Mouse (Mus musculus) adrenal gland, postnatal 36 days (tissue): ENCODE measurements around the gene Ifi203. TPM values are rescaled to one million over a fixed set of nuclear protein-coding genes. Genes with fewer than 3 reads are reported as not detected.
"Not testable (repeated sequence)": the region's sequence is repeated elsewhere in the genome, so short reads cannot be mapped to it uniquely, and the experiment has no call there.

Experiments used
- DNase-seq, 2 experiments: peaks; one replicate each; pipeline ENCODE4 v3.0.0; 2021; ENCODE audit warnings: mixed read lengths in 1 of 2
- long read RNA-seq, 2 experiments: library from polyadenylated mRNA; stranded (forward); transcript quantifications; one replicate each; pipeline ENCODE4 v2.0.0; 2021; ENCODE audit warnings: borderline sequencing depth in 2 of 2
- total RNA-seq, 2 experiments: library from RNA; stranded (reverse); gene quantifications; 2 replicates each; pipeline ENCODE4 v1.2.3; 2021

The Ifi203 gene
- 10 to 100 TPM in 1 of 2 experiments, 1 to 10 TPM in 1; 9.3 to 16.7 TPM for total RNA-seq
- long read RNA-seq, experiment 1, partial matches to known transcripts = 1 of 1 reads
- long read RNA-seq, experiment 1, other reads (novel, unspliced or antisense) = 0 of 1 reads
- long read RNA-seq, experiment 2 = 0 reads

DNA sequence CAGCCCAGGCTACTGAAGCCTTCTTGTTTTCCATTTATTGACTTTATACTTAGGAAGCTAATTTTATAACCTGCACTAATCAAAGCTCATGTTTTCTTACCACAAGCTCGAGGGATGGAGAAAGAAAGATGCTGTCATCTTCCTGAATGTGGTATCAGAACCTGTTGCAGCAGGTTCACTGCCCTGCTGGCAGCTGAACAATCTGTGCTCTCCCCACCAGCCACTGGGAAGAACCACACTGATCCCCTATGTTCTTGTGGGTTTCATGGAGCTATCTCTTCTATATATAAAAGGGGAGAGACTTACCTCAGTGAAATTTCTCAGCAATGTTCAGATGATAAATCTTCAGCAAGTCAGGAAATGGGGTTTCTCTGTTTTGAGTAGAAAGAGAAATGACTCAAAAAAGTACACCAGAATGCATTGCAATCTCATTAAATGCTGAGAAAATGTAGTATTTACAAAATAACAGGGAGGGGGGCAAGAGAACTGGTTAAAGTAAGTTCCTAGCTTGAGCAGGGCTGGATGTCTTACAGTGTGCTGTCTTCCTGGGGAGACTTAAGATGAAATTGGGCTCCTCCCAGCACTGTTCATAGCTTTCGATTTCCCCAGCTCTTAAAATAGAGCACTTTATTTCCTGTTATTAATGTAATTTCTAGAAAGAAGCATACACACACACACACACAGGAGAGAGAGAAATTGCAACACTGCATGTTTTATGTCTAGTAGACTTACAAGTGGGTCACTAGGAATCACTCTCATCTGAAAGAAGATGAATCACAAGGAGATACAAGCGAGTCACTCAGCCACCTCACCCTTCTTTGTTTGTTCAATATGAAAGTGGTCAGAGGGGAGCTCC is at the start of gene Ifi203, which contains the start of gene Mndal:
Gene Ifi203 (minus strand): TSS at position 749 of the 856 bp plus-strand sequence.
Gene Mndal (minus strand): TSS at position 568 of the 856 bp plus-strand sequence.
- not testable (repeated sequence) for DNase-seq

- not testable (repeated sequence) for DNase-seq
Observed at GRCm38 (mm10) chr1:173982694-173983305, 40.3 kb upstream of the Ifi203 start, which contains the start of gene Ifi202b. Ifi202b (minus strand) TSS chr1:173982744.

GRCm38 (mm10) chr1:173981038-173981437 is 38.6 kb upstream of the Ifi203 start:
- not testable (repeated sequence) for DNase-seq

DNA sequence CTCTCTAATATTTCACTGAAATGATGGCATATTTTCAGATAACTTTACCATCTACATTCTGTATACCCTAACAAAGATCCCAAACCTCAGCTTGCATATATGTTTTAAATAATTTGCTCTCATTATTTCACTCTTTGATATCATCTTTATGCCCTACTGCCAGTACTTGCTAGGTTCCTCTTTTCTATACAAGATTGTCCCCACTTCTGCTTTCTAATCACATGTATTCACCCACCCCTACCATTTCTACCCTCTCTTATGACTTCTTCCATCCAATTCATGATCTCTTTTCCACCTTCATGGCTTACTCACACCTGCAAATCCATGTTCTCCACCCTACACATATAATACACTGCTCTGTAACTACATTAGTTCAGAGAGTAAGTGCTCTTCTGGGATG is 35.1 kb upstream of the Ifi203 start:
- no peak for DNase-seq

GRCm38 (mm10) chr1:173973111-173973510 is 30.6 kb upstream of the Ifi203 start:
- DNase-seq = no peak

DNA sequence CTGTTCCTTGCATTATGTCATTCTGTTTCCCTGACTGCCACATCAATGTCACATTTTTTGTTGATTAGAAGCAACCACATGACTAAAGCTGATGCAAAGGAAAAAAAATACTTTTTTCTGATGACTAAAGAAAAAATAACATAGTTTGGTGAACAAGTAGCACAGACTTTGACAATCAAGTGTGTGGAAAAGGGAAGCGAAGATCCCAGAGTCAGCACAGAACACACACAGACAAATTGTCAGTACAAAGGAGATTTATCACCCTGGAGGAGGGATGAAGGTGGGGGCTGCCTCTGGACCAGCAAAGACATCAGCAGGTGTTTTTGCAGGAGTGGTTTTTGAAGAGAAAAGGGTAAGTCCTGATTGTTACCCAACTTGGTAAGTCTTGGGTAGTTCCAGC is 19.0 kb upstream of the Ifi203 start:
- DNase-seq = not testable (repeated sequence)

DNA sequence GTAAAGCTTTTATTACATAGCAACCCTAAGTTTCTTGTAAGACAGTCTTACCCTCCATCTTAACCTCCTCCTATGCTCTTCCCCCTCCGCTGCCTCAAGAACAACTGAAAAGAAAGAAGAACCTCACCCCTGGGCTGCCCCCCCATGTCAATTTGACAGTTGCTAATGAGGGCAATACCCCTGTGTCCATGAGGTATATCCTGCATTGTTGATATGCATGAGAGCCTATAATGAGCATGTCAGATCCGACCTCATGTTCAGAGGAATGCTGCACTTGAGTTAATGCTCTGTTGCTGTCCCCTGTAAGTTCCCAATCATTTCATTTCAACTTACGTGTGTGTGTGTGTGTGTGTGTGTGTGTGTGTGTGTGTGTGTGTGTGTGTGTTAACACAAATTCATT is 17.5 kb upstream of the Ifi203 start:
- not testable (repeated sequence) for DNase-seq

GRCm38 (mm10) chr1:173955839-173956527 is 13.5 kb upstream of the Ifi203 start:
- not testable (repeated sequence) for DNase-seq

- DNase-seq = no peak
Observed at GRCm38 (mm10) chr1:173955071-173955796, 12.8 kb upstream of the Ifi203 start.

DNA sequence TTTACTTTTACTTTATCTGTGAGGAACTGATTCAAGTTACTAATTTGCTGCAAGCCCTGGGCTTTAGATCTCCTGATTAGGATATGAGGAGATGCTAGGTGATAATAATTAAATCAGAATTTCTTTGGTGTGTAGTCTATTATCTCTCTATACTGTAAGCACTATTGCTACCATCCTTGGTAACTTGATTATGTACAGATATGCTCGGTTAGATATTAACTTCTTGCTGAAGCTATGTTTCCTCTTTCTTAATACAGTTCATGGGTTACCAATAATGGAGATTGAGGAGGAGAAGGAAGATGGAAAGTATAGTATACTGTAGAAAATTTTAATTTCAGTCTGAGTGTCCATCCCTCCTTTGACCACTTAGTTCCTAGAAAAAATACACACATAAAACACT is 11.1 kb upstream of the Ifi203 start:
- no peak for DNase-seq

- DNase-seq = not testable (repeated sequence)
Observed at GRCm38 (mm10) chr1:173949044-173949443, 6.6 kb upstream of the Ifi203 start.

- DNase-seq = not testable (repeated sequence)
Observed at GRCm38 (mm10) chr1:173942780-173943066, 251 bp upstream of the Ifi203 start.

DNA sequence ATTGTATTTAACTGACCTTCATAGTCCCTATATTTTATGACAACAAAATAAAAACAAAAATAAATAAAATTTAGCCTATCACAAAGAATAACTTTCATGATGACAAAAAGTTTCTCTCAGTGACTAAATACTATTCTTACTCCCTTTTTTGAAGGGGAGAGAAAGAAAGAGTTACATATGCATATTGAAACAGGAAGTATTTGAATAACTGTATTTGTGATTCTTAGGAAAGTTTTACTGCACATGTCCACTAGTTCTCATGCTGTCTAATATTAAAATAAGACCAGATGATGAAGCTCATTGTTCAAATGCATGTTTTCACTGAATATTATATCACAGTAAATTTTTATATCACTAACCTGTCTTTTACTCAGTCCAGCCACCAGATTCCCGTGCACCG is 950 bp downstream of the Ifi203 start:
- DNase-seq = not testable (repeated sequence)

- not testable (repeated sequence) for DNase-seq
Observed at GRCm38 (mm10) chr1:173919279-173919678, 23.2 kb downstream of the Ifi203 start.

DNA sequence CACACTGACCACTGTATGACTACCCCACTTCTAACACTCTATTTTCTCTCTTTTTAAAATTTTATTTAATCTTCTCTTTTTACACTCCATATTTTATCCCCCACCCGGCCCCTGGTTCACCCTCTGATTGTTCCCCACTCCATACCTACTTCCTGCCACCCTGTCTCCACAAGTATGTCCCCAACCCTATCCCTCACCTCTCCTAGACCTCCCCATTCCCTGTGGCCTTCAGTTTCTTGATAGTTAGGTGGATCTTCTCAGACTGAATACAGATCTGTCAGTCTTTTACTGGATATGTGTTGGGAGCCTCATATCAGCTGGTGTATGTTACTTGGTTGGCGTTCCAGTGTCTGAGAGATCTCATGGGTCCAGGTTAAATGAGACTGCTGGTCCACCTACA is 27.9 kb downstream of the Ifi203 start:
- no peak for DNase-seq

DNA sequence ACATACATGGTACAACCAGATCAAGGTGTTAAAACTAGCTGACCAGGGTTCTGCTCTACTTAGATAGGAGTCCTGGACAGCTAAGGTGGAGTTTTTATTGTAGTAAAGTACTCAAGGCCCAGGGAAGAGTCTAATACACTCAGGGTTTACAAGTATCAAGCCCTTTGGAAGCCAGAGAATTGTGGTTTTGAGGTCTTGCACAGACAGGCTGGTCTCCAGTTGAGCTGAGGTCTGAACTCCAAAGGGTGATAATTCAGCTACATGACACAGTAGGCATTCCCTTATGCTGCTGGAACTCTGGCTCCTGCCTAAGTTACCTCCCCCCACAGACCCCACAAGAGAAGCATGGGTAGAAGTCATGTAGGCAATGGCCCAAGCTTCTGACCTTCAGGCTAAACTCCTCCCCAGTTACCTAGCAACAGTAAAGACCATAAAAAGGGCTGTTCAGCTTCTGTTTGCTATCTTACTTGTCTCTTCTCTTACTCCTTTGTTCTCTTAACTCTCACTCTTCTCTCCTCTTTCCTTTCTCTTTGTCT is 29.1 kb downstream of the Ifi203 start:
- not testable (repeated sequence) for DNase-seq

DNA sequence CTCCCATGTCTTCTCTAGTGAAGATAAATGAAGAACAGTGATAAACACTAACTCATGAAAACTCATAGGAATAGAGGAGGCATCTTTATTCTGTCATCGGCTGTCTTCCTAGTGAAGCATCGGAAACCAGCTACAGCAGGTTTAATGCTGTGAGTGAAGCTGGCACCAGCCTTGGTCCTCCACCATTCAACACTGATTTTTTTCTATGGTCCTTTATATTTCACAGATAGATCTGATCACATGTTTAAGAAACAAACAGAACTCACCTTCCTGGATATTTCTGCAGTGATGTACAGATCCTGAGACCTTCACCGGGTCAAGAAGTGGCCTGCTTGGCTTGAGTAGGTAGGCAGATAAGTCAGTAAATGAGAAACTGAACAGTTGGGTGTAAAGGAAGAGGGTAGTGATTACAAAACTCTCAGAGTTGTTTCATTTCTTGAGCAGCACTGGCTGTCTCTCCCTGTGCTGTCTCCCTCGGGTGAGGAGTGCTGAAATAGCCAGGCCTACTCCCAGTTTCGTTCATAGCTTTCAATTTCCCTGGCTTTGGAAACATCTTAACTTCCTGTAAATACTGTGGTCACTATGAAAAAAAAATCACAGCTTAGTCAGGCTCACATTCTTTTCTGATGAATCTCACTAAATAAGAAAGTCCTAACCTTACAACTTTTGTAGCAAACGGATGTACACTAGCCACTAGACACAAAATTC is 29.8 kb downstream of the Ifi203 start, which contains the start of gene Ifi211:
Gene Ifi211 (minus strand): TSS at position 499 of the 708 bp plus-strand sequence.
- DNase-seq = peak; percentile 0 to 10

- no peak for DNase-seq
Observed at GRCm38 (mm10) chr1:173911808-173912464, 30.5 kb downstream of the Ifi203 start.

DNA sequence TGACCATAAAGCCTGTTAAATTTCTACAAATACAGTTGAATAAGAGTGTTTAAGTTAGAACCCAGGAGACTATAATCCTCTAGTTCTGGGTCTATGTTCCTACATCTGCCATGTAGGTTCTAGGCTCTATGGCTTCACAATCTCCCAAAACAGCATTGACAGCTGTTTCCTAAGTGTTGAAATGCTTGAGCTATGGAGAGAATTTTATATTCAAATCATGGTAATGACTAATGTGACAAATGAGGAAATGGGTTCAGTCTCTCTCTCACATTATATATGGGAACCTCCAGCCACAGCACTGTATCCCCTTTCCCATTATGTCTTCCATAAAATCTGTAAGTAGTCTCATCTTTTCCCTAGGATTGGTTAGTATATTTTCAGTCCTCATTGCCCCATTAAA is 34.1 kb downstream of the Ifi203 start:
- not testable (repeated sequence) for DNase-seq

- not testable (repeated sequence) for DNase-seq
Observed at GRCm38 (mm10) chr1:173905885-173906284, 36.6 kb downstream of the Ifi203 start.
